Mouse (Mus musculus): ENCODE results near the gene Jdp2. TPM values are rescaled to one million over a fixed set of nuclear protein-coding genes. Genes with fewer than 3 reads are reported as not detected.

Jdp2 gene
- total RNA-seq, 2 experiments from 2014 or later: 45.5 to 68.8 TPM

- no peak for DNase-seq (ENCODE audit: low spot score in 2 of 2)
- intact Hi-C loops (cut with DNase I): loop anchor here (5.0 kb wide), 1 partner anchor 63 kb away; no protein-coding TSS in a partner anchor
Measured at GRCm38 (mm10) chr12:85599478-85600152, 788 bp downstream of the Jdp2 start.

GRCm38 (mm10) chr12:85600637-85601036 is 1.8 kb downstream of the Jdp2 start:
- no peak for DNase-seq (ENCODE audit: low spot score in 2 of 2)
- intact Hi-C loops (cut with DNase I): no loop called here

GRCm38 (mm10) chr12:85601531-85601930 is 2.7 kb downstream of the Jdp2 start:
- DNase-seq (ENCODE audit: low spot score in 2 of 2): no peak
- intact Hi-C loops (cut with DNase I): no loop called here

GRCm38 (mm10) chr12:85602153-85602552 is 3.3 kb downstream of the Jdp2 start:
- intact Hi-C loops (cut with DNase I): no loop called here

GRCm38 (mm10) chr12:85602811-85603210 is 4.0 kb downstream of the Jdp2 start:
- intact Hi-C loops (cut with DNase I): no loop called here
- no peak for DNase-seq (ENCODE audit: low spot score in 2 of 2)

More at GRCm38 (mm10) chr12:85602153-85602552, 3.3 kb downstream of the Jdp2 start:
- no peak for DNase-seq (ENCODE audit: low spot score in 2 of 2)

GRCm38 (mm10) chr12:85603767-85604166 is 4.9 kb downstream of the Jdp2 start:
- intact Hi-C loops (cut with DNase I): no loop called here
- DNase-seq (ENCODE audit: low spot score in 2 of 2): peak; percentile 65 to 69

- intact Hi-C loops (cut with DNase I): no loop called here
- DNase-seq (ENCODE audit: low spot score in 2 of 2): no peak
Measured at GRCm38 (mm10) chr12:85604301-85604998, 5.6 kb downstream of the Jdp2 start.

- intact Hi-C loops (cut with DNase I): no loop called here
- peak; percentile 52 to 67 for DNase-seq (ENCODE audit: low spot score in 2 of 2)
Measured at GRCm38 (mm10) chr12:85607519-85608449, 9.0 kb downstream of the Jdp2 start.

GRCm38 (mm10) chr12:85610167-85610566 is 11.3 kb downstream of the Jdp2 start:
- intact Hi-C loops (cut with DNase I): no loop called here

GRCm38 (mm10) chr12:85614090-85614489 is 15.3 kb downstream of the Jdp2 start:
- no peak for DNase-seq (ENCODE audit: low spot score in 2 of 2)
- intact Hi-C loops (cut with DNase I): no loop called here

More at GRCm38 (mm10) chr12:85610167-85610566, 11.3 kb downstream of the Jdp2 start:
- DNase-seq (ENCODE audit: low spot score in 2 of 2): peak; percentile 60 to 80

- intact Hi-C loops (cut with DNase I): no loop called here
- no peak for DNase-seq (ENCODE audit: low spot score in 2 of 2)
Measured at GRCm38 (mm10) chr12:85615486-85615885, 16.7 kb downstream of the Jdp2 start.

GRCm38 (mm10) chr12:85617885-85618284 is 19.1 kb downstream of the Jdp2 start:
- no peak for DNase-seq (ENCODE audit: low spot score in 2 of 2)
- intact Hi-C loops (cut with DNase I): no loop called here

- intact Hi-C loops (cut with DNase I): no loop called here
- no peak for DNase-seq (ENCODE audit: low spot score in 2 of 2)
Measured at GRCm38 (mm10) chr12:85618430-85618829, 19.6 kb downstream of the Jdp2 start.

GRCm38 (mm10) chr12:85619283-85619897 is 20.6 kb downstream of the Jdp2 start:
- DNase-seq (ENCODE audit: low spot score in 2 of 2): no peak
- intact Hi-C loops (cut with DNase I): no loop called here

- intact Hi-C loops (cut with DNase I): no loop called here
- DNase-seq (ENCODE audit: low spot score in 2 of 2): no peak
Measured at GRCm38 (mm10) chr12:85619898-85620443, 21.1 kb downstream of the Jdp2 start.

- no peak for DNase-seq (ENCODE audit: low spot score in 2 of 2)
- intact Hi-C loops (cut with DNase I): no loop called here
Measured at GRCm38 (mm10) chr12:85621027-85621426, 22.2 kb downstream of the Jdp2 start.

GRCm38 (mm10) chr12:85621673-85622072 is 22.8 kb downstream of the Jdp2 start:
- no peak for DNase-seq (ENCODE audit: low spot score in 2 of 2)
- intact Hi-C loops (cut with DNase I): no loop called here

GRCm38 (mm10) chr12:85623711-85624110 is 24.9 kb downstream of the Jdp2 start:
- intact Hi-C loops (cut with DNase I): no loop called here
- DNase-seq (ENCODE audit: low spot score in 2 of 2): no peak

- DNase-seq (ENCODE audit: low spot score in 2 of 2): no peak
- intact Hi-C loops (cut with DNase I): no loop called here
Measured at GRCm38 (mm10) chr12:85624652-85625051, 25.8 kb downstream of the Jdp2 start.
